Mouse (Mus musculus) intestine, embryonic 14.5 days (tissue): Measurements from ENCODE around the gene Src. TPM values are rescaled to one million over a fixed set of nuclear protein-coding genes. Genes with fewer than 3 reads are reported as not detected.
A peak's percentile ranks its signal among the peaks of the same experiment; 100 is the strongest.

ENCODE experiments used
- ATAC-seq: fragments of 200-750 bp; cut with Nextera tagmentation; replicated peaks from 2 replicates; pipeline ENCODE4 v1.8.0; 2017; ENCODE audit warnings: low read depth, moderate number of reproducible peaks, moderate TSS enrichment, moderate library complexity; ENCODE audit not compliant: low FRiP score, low TSS enrichment
- DNase-seq: peaks from one replicate; pipeline ENCODE4 v3.0.0-alpha.2; 2018; ENCODE audit warnings: low spot score
- H3K27ac ChIP-seq: fragments of 300-500 bp; sonication (generic); 2 replicates; pipeline ENCODE4 v1.5.1; 2014; ENCODE audit warnings: low read depth, mild to moderate bottlenecking, control low read depth
- H3K27me3 ChIP-seq: fragments of 300-500 bp; sonication (generic); replicated peaks from 2 replicates; pipeline ENCODE4 v1.6.1; 2014; ENCODE audit warnings: low read length, control low read depth; ENCODE audit not compliant: control insufficient read depth, insufficient read depth
- H3K36me3 ChIP-seq: fragments of 300-500 bp; sonication (generic); 2 replicates; pipeline ENCODE4 v1.6.1; 2014; ENCODE audit warnings: low read length, control low read depth; ENCODE audit not compliant: control insufficient read depth, insufficient read depth
- H3K4me1 ChIP-seq: fragments of 300-500 bp; sonication (generic); replicated peaks from 2 replicates; pipeline ENCODE4 v1.6.1; 2014; ENCODE audit warnings: low read length, control low read depth, mixed read lengths; ENCODE audit not compliant: control insufficient read depth, insufficient read depth
- H3K4me2 ChIP-seq: fragments of 300-500 bp; sonication (generic); 2 replicates; pipeline ENCODE4 v1.6.1; 2014; ENCODE audit warnings: low read length
- H3K4me3 ChIP-seq: fragments of 300-500 bp; sonication (generic); 2 replicates; pipeline ENCODE4 v1.5.1; 2014; ENCODE audit warnings: low read depth, low read length, control low read depth, mixed read lengths
- H3K9ac ChIP-seq: fragments of 300-500 bp; sonication (generic); 2 replicates; pipeline ENCODE4 v1.6.1; 2014; ENCODE audit warnings: mild to moderate bottlenecking, low read length
- H3K9me3 ChIP-seq: fragments of 300-500 bp; sonication (generic); 2 replicates; pipeline ENCODE4 v1.6.1; 2016; ENCODE audit warnings: low read length, control low read depth; ENCODE audit not compliant: control insufficient read depth
- WGBS: fragments of 180-500 bp; shearing (Covaris S2); extraction: QIAGEN DNeasy Blood & Tissue Kit; methylation state at CpG from one replicate; pipeline ENCODE4 v1.1.7; 2014; 5-methylcytosine and 5-hydroxymethylcytosine counted together
- polyA plus RNA-seq: library from polyadenylated mRNA; unstranded; fragments of >200 nt; fragmentation: Nextera tagmentation; extraction: Ambion mirVana; gene quantifications from 2 replicates; pipeline ENCODE4 v1.2.1, GENCODE M21; 2014

Gene Src
- polyA plus RNA-seq, 1 experiment from 2014 or later: 17.5 TPM

DNA sequence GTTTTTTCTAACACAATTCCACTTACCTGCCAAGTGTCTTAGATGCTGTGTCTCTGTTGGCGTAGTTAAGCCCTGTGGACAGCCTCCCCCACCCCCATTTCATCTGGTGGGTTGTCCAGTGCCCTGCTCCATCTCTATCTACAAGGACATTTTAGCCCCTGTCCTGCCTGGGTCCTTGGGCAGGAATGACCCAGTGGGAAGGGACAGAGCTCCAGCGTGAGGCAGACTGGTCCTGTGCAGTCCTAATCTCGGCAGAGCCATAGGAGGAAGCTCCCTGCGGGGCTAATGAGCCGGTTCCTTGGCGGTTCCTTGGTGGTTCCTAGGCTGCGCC, 28.7 kb upstream of the Src start:
- ATAC-seq (no peak), DNase-seq (no peak)
- Histone ChIP-seq H3K9ac (no peak overlapping the region), H3K4me2 (no peak overlapping the region), H3K36me3 (peaks cover 11% of the 10 kb centered on the region), H3K27ac (no peak overlapping the region), H3K9me3 (no peaks in the 10 kb centered on the region), H3K4me3 (no peak overlapping the region), H3K27me3 (no peaks in the 10 kb centered on the region), H3K4me1 (no peaks in the 10 kb centered on the region; the same call in 1 of the 2 replicates)
- WGBS: 88% methylated on average over 7 of the region's 7 CpGs

GRCm38 (mm10) chr2:157392331-157392730, 25.9 kb upstream of the Src start:
- DNase-seq (no peak), ATAC-seq (no peak)
- H3K9ac ChIP-seq: no peak overlapping the region
- H3K4me3 ChIP-seq: no peak overlapping the region
- H3K4me1 ChIP-seq: peaks cover 7% of the 10 kb centered on the region
- H3K9me3 ChIP-seq: no peaks in the 10 kb centered on the region
- H3K27me3 ChIP-seq: no peaks in the 10 kb centered on the region
- H3K27ac ChIP-seq: no peak overlapping the region
- WGBS: 92% methylated on average over 2 of the region's 2 CpGs
- no peak overlapping the region for H3K4me2 ChIP-seq
- H3K36me3 ChIP-seq: peaks cover 23% of the 10 kb centered on the region

GRCm38 (mm10) chr2:157393549-157393948, 24.7 kb upstream of the Src start:
- peaks cover 3% of the 10 kb centered on the region; the same call in 1 of the 2 replicates for H3K9me3 ChIP-seq
- no peak overlapping the region for H3K4me3 ChIP-seq
- no peak overlapping the region for H3K4me2 ChIP-seq
- H3K27me3 ChIP-seq: no peaks in the 10 kb centered on the region
- H3K36me3 ChIP-seq: peaks cover 22% of the 10 kb centered on the region
- H3K4me1 ChIP-seq: peaks cover 7% of the 10 kb centered on the region
- ATAC-seq (no peak), DNase-seq (no peak)
- WGBS: 96% methylated on average over 4 of the region's 4 CpGs
- no peak overlapping the region for H3K27ac ChIP-seq
- H3K9ac ChIP-seq: no peak overlapping the region

- H3K9ac ChIP-seq: no peak overlapping the region
- H3K9me3 ChIP-seq: peaks cover 3% of the 10 kb centered on the region; the same call in 1 of the 2 replicates
- H3K36me3 ChIP-seq: peaks cover 24% of the 10 kb centered on the region
- peak overlapping the region; percentile 66 for H3K27ac ChIP-seq
- no peaks in the 10 kb centered on the region for H3K27me3 ChIP-seq
- H3K4me1 ChIP-seq: peaks cover 7% of the 10 kb centered on the region
- no peak for DNase-seq
- ATAC-seq: peak; percentile 75
- H3K4me3 ChIP-seq: no peak overlapping the region
- H3K4me2 ChIP-seq: no peak overlapping the region
- WGBS: 42% methylated on average over 6 of the region's 6 CpGs
Measured at GRCm38 (mm10) chr2:157394868-157395267, 23.4 kb upstream of the Src start.

DNA sequence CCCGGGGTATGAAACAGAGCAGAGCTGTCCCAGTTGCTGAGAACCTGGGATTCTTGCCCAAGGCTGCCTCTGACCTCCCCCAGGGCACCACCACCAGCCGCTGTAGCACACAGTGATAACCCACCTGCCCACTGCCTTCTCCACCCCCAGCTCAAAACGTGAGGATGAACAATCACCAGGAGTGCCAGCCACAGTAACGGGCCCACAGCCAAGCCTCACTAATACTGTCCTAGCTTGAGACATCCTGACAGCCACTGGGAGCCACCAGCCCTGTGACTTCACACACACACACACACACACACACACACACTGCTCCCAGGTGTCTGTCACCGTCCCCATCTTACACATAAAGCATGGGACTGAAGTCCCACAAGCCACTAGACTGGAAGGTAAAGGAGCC, 22.9 kb upstream of the Src start:
- no peak overlapping the region for H3K9ac ChIP-seq
- ATAC-seq (0 out of 2 replicates have a peak, but pooled peaks have one; percentile 12), DNase-seq (no peak)
- H3K4me3 ChIP-seq: no peak overlapping the region
- H3K4me2 ChIP-seq: no peak overlapping the region
- no peaks in the 10 kb centered on the region for H3K27me3 ChIP-seq
- peaks cover 7% of the 10 kb centered on the region for H3K4me1 ChIP-seq
- 52% methylated on average over 5 of the region's 5 CpGs for WGBS
- H3K27ac ChIP-seq: peak overlapping the region; percentile 66
- H3K9me3 ChIP-seq: peaks cover 3% of the 10 kb centered on the region; the same call in 1 of the 2 replicates
- peaks cover 24% of the 10 kb centered on the region for H3K36me3 ChIP-seq

GRCm38 (mm10) chr2:157395960-157396359, 22.3 kb upstream of the Src start:
- H3K4me2 ChIP-seq: no peak overlapping the region
- 54% methylated on average over 13 of the region's 13 CpGs for WGBS
- no peak overlapping the region for H3K9ac ChIP-seq
- peak overlapping the region; percentile 66 for H3K27ac ChIP-seq
- peaks cover 7% of the 10 kb centered on the region for H3K4me1 ChIP-seq
- DNase-seq (no peak), ATAC-seq (no peak)
- no peak overlapping the region for H3K4me3 ChIP-seq
- H3K27me3 ChIP-seq: no peaks in the 10 kb centered on the region
- H3K36me3 ChIP-seq: peaks cover 24% of the 10 kb centered on the region
- peaks cover 3% of the 10 kb centered on the region; the same call in 1 of the 2 replicates for H3K9me3 ChIP-seq

DNA sequence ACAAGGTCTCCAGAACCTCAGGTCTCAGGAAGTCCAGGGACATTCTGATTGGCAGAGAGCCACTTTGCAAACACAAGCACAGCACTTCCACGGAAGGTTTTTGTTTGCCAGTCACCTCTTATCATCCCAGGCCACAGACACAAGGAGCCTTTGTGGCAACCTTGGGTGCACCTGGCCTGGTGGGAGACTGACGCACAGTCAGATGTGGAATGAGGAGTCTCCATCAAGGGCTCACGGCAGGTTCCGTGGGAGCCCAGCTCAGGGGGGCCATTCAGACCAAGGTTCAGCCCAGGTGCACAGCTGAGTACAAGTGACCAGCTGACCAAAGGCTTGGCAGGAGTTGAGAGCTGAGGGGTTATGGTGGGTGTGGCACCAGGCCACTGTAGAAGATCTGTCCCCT, 20.9 kb upstream of the Src start:
- WGBS: 75% methylated on average over 4 of the region's 4 CpGs
- DNase-seq (no peak), ATAC-seq (no peak)
- Histone ChIP-seq H3K36me3 (peaks cover 24% of the 10 kb centered on the region), H3K4me2 (no peak overlapping the region), H3K27me3 (no peaks in the 10 kb centered on the region), H3K4me3 (no peak overlapping the region), H3K4me1 (peaks cover 7% of the 10 kb centered on the region), H3K9ac (no peak overlapping the region), H3K9me3 (peaks cover 3% of the 10 kb centered on the region; the same call in 1 of the 2 replicates), H3K27ac (0 out of 2 replicates have a peak overlapping the region, but pooled peaks have one; percentile 27)

- no peak for DNase-seq
- H3K9ac ChIP-seq: no peak overlapping the region
- no peak for ATAC-seq
- H3K9me3 ChIP-seq: peaks cover 3% of the 10 kb centered on the region; the same call in 1 of the 2 replicates
- no peaks in the 10 kb centered on the region for H3K27me3 ChIP-seq
- H3K4me3 ChIP-seq: no peak overlapping the region
- H3K36me3 ChIP-seq: peaks cover 24% of the 10 kb centered on the region
- no peak overlapping the region for H3K4me2 ChIP-seq
- peaks cover 7% of the 10 kb centered on the region for H3K4me1 ChIP-seq
- H3K27ac ChIP-seq: no peak overlapping the region
- 94% methylated on average over 4 of the region's 4 CpGs for WGBS
Measured at GRCm38 (mm10) chr2:157398539-157398938, 19.7 kb upstream of the Src start.

DNA sequence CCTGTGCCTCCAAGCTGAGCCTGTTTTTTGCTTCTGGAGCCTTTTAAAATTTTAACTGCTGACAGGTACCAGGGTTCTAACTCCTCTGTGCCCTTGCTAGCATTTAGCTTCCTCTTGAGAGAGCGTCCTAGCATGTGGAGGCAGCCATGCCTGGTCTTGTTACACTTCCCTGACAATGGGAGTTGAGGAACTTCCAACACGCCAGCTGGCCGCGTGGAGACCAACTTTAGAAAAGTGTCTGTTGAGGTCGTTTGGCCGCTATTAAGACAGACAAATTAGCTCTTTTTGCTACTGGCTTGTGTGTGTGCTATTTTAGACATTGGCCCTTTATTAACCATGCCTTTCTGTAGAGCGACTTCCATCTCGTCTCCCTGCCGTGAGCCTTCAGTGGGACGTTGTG, 18.4 kb upstream of the Src start:
- ATAC-seq (no peak), DNase-seq (no peak)
- Histone ChIP-seq H3K4me1 (peaks cover 7% of the 10 kb centered on the region), H3K27me3 (no peaks in the 10 kb centered on the region), H3K9me3 (peaks cover 3% of the 10 kb centered on the region; the same call in 1 of the 2 replicates), H3K4me3 (no peak overlapping the region), H3K36me3 (peaks cover 24% of the 10 kb centered on the region), H3K27ac (no peak overlapping the region), H3K9ac (no peak overlapping the region), H3K4me2 (no peak overlapping the region)
- WGBS: 87% methylated on average over 10 of the region's 10 CpGs
